Mouse (Mus musculus) G1E-ER4 (cell line): Measurements from ENCODE around the gene Olfr558. TPM values are rescaled to one million over a fixed set of nuclear protein-coding genes. Genes with fewer than 3 reads are reported as not detected.

Experiments used
- GATA1 ChIP-seq: IDR thresholded peaks from one replicate; pipeline ENCODE4 v1.8.0; 2012; ENCODE audit warnings: low read length, inconsistent platforms
- polyA plus RNA-seq: library from polyadenylated mRNA; stranded (reverse); fragments of >175 nt; gene quantifications from 2 replicates; pipeline ENCODE4 v1.2.3, GENCODE M21; 2012

The Olfr558 gene
- polyA plus RNA-seq = not detected in 2 replicates

DNA sequence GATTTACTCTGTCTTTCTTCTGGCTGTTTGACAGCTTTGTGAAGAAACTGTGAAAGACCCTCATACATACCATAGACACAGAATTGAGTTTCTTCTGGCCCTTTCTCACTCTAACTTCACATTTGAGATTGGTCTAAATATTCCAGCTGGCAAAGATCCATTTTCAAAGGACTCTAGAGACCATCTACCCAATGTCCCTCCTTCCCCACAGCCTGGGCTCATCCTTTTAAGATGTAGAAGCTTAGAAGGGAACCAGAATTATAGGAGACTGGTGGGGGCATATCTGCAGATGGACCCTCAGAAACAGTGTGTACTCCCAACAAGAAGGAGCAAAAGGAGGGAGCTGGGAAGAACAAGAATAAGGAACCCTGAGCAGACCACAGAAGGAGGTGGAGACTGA lies at the start of gene Olfr558:
Olfr558 (plus strand) TSS at position 301 of the 400 bp plus-strand sequence.
- no peak for TF ChIP-seq GATA1

DNA sequence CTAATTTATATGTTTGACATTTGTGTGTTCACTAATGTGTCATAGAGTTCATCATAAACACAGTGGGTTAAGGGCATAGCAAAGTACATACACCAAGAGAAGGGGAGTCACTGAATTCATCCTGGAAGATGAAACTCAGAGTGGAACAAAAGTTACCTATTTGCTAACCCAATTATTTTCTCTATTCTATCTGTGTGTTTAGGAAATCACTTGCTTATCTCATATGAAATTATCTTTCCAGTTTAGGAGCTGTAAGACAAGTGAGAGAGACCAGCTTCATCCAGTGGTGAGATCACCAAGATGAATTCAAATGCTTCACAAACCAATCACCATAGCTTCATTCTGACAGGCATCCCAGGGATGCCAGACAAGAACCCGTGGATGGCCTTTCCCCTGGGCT lies 43.5 kb upstream of the Olfr558 start, which contains the start of gene Olfr555:
Olfr555 (plus strand) TSS at position 301 of the 400 bp plus-strand sequence.
- no peak for TF ChIP-seq GATA1

DNA sequence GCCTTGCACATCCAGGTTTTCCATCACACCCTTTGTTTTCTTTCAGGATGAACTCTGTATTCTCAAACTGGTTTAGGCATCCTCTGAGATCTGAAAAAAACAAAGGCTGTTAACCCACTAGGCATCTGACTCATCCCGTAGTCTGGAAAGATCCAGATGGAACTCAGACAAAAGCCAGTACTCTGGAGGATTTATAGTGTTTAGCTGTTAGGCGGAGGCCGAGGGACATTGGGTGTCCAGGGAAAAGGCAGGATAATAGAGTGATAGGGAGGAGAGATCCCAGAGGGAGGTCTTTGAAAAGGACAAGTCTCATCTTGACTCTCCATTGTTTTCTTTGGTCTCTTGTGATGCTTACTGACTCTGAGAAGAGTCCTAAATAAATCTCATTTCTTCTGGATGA lies 37.4 kb upstream of the Olfr558 start, which contains the start of gene Olfr556:
Olfr556 (plus strand) TSS at position 301 of the 400 bp plus-strand sequence.
- TF ChIP-seq GATA1 = no peak

DNA sequence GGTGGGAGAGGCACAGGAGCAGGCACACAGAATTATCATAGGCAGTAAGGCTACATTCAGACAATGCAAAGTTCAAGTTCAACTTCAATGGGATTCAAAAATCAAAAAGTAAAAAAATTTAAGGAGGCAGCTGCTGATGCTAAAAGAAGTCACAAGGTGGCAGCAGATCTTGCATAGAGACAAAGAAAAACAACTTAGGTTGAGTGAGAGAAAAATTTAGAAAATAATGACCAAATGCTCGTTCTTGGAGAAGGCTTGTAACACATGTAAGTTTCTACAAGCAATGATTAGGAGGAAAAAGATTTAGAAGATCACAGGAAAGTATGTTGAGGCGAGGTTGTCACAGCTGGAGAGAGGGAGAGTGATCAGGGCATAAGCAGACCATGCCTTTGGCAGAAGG lies 36.6 kb upstream of the Olfr558 start:
- no peak for TF ChIP-seq GATA1

DNA sequence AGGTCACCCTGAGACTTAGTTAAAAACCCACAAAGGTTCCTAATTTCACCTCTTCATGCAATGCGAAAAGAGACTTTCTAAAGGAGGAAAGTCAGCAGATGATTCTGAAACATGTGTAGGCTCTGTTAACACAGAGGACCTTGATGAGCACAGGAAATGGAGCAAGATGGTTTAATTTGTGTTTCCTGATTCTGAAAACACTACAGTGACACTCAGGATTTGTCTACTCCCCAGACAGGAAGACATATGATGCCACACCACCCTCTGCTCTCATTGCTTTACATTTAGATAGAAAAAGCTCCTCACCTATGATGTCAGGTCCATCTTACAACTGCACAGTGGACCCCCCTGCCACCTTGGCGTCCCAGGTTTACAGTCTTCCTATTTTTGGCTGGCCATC lies 25.8 kb upstream of the Olfr558 start:
- no peak for TF ChIP-seq GATA1

DNA sequence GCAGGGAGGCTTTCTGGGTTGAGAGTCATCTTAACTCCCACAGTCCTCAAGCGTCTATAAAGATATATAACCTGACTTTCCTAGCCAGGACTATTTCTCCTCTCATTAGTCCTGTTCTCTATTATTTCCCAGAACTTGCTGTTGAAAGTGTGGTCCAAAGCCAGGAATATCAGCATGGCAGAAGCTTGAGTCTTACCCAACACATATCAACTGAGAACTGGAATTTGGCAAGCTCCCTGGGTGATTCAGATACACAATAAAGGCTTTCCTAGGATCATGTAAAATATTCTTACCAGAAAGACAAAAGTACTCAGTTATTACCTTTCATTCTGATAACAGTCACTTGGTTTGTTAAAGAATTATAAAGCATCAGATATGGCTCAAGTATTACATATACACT lies 20.1 kb upstream of the Olfr558 start:
- TF ChIP-seq GATA1 = no peak

DNA sequence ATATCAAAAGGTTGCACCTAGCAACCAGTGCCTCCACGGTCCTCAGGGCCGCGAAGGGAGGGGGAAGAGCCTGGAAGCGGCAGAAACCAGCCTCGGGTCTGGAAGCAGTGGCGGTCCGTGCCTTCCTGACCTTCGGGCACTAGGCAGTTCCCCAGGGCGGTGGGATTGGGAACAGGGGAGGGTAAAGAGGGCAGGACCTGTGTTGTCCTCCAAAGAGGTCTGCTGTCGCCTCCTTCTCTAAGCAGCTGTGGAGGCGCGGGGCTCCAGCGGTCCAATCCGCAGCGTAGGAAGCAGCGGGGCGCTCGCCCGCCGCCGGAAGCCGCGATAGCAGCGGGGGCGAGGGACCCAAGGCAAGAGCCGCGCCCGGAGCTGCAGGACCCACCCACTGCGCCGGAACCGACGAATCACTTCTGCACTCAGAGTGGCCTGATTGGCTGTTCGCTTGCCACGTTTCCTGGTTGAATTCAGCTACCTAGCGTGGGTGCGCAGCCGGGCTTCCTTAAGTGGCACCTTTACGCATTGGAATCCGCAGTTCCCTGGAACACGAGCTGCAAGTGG lies 15.0 kb upstream of the Olfr558 start, which contains the start of gene Trim68:
Trim68 (minus strand) TSS at position 384 of the 558 bp plus-strand sequence.
- no peak for TF ChIP-seq GATA1

DNA sequence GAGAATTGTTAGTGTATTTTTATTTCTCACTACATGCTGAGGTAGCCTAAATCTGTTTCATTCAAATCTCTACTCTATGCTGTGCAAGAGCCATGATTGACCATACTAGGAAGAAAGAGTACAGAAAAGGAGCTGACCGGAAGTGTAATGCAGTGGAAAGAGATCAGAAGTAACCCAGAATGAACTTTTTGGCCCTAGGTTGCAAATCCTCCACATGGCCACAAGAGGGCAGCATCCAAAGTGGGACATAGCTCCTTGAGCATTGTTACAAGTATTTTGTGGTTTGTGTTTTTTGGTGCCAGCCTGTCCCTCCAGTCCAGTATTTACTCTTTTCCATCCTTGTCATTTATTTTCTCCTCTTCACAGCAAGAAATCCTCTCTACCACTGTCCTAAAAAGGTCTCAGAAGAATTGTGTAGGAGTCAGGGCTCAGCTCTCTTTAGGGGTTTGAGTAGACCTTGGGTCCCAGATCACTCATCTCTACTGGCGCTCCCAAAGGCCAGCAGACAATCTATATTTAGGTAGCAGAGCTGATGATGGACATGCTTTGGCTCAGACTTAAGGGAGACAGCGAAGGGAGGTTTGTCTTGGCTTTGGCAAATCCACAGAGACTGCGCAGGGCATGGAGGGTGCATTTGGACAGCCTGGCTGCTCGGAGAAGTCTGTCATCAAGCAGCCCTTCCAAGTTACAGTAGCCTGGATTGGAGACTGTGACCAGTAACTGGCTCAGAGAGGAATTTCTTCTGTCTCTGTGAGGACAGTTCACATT lies 6.5 kb upstream of the Olfr558 start, which contains the start of gene Olfr557:
Olfr557 (plus strand) TSS at position 553 of the 768 bp plus-strand sequence.
- no peak for TF ChIP-seq GATA1

DNA sequence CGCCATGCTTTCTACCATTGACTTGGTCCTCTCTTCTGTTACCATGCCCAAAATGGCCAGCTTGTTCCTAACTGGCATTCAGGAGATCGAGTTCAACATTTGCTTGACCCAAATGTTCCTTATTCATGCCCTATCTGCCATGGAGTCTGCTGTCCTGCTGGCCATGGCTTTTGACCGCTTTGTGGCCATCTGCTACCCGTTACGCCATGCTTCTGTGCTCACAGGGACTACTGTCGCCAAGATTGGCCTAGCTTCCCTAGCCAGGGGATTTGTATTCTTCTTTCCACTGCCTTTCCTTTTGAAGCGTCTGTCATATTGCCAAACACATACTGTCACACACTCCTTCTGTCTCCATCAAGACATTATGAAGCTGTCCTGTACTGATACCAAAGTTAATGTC lies 3.6 kb upstream of the Olfr558 start:
- no peak for TF ChIP-seq GATA1

DNA sequence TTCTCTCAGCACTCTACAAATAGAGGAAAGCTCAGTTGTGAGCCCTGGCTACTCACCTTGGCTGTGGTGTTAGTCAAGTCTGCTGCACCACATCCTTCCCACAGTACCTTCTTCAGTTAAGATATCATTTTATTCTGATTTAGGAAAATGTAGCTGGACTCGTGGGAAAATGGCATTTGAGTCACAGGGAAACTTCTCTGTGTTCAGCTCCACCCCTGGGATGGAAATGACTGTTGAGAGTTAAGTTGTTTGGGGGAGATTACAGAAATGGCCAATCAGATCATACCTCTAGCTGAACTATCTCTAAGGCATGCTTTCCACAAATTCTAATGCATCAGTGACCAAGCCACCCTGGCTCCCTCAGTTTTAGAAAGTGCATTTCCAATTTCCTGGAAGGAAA lies 17.0 kb downstream of the Olfr558 start, which contains the start of gene Olfr33:
Olfr33 (minus strand) TSS at position 101 of the 400 bp plus-strand sequence.
- no peak for TF ChIP-seq GATA1

DNA sequence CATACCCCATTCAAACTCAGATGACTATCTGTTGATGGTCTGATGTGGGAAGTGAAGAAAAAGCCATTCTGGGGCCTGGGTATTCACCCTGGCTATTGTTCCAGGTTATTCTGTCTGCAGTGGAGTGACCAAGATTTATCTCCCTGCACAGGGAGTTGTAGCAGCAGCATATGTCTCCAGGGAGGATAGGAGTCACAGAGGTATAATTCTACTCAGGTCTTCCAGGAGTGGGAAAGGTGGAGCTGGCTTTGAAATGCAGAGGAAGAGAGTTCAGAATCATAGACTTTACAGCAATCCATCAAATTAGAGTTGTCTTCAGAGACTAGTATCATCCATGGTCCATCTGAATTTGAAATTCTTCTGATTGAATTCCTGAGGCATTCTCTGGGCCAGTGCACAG lies 25.4 kb downstream of the Olfr558 start, which contains the start of gene Olfr559:
Olfr559 (minus strand) TSS at position 101 of the 400 bp plus-strand sequence.
- TF ChIP-seq GATA1 = no peak

DNA sequence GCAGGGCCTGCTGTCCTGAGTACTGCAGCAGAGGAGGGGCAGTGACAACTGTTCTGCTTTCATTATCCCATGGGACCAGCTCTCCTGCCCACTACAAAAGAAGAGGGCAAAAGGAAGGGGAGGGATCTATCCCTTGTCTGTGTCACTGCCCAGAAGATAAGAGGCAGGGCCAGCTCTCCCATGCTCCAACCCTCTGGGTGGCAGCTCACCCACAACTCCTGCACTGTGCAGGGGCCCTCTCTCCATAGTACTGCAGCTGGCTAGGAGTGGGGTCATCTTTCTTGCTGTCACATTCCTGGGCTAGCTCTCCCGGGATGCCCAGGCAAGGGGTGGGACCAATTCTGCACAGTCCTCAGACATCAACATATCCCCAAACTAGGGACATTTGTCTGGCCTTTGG lies 31.8 kb downstream of the Olfr558 start:
- no peak for TF ChIP-seq GATA1

DNA sequence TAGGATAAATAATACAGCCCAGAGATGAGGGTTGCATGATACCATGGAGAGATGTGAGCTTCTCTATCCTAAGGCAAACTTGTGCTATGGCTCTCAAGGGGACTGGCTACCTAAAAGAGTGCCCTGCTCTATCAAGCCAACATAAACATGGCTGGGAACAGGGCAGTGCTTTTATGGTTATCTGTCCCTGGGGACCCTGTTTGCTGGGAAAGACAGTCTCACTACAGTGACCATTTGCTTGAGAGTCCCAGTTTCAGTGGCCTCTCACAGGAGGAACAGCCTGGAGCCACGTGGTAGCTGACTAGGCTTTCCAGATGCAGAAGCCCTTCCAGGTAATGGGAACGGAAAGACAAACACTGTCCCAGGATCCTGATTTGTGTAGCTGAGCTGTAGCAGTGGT lies 35.7 kb downstream of the Olfr558 start:
- TF ChIP-seq GATA1 = no peak

DNA sequence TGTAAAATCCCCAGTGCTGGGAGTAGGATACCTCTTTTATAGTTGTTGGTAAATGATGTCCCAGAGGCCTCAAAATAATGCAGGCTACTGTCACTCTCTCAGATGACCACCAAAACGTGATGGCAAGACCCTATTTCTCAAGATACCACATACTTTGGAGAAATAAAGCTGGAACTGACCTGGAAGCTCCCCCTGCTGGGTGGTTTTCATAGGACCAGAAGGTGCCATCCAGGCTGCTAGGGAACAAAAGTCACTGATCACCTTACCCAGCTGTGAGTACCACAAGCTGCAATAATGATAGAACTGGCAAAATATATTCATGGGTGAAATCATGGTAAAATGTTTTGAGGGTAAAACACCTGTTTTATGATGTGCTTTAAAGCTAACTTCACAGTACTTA lies 50.1 kb downstream of the Olfr558 start:
- TF ChIP-seq GATA1 = no peak

DNA sequence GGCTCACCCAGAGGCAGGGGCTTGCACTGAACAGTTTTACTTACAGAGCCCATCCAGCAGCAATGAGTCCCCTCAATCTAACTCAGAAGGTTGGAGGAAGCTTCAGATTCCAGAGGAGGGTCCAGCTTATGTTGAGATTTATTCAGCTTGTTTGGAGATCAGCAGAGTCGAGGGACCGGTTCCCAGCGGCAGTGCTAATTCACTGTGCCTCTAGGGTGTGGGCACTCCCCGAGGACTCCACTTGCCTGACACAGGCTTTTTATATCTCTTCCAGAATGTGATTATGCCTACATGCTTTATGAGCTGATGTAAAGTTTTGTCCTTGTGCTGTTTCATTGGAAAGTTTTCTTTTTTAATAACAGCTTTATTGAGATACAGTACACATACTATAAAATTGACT lies 57.3 kb downstream of the Olfr558 start, which contains the start of the genes Olfr560 and Olfr78:
Olfr560 (minus strand) TSS at position 101 of the 400 bp plus-strand sequence.
Olfr78 (minus strand) TSS at position 206 of the 400 bp plus-strand sequence.
- TF ChIP-seq GATA1 = no peak

Other genes with a start within 250 kb of the Olfr558 start
- not detected in 2 replicates for gene Olfr543, start 220.5 kb upstream of the Olfr558 start, polyA plus RNA-seq
- gene Olfr544, start 213.9 kb upstream of the Olfr558 start, polyA plus RNA-seq = not detected in 2 replicates
- not detected in 2 replicates for gene Olfr545, start 202.6 kb upstream of the Olfr558 start, polyA plus RNA-seq
- gene Olfr547, start 167.5 kb upstream of the Olfr558 start, polyA plus RNA-seq = not detected in 2 replicates
- not detected in 2 replicates for gene Olfr548-ps1, start 161.3 kb upstream of the Olfr558 start, polyA plus RNA-seq
- gene Olfr549, start 152.3 kb upstream of the Olfr558 start, polyA plus RNA-seq = not detected in 2 replicates
- 2.4 and 5.2 TPM in 2 replicates for gene Trim21, start 136.7 kb upstream of the Olfr558 start, polyA plus RNA-seq
- not detected in 2 replicates for gene Olfr550, start 130.8 kb upstream of the Olfr558 start, polyA plus RNA-seq
- not detected in 2 replicates for gene Olfr551, start 110.3 kb upstream of the Olfr558 start, polyA plus RNA-seq
- not detected in 2 replicates for gene Olfr552, start 104.4 kb upstream of the Olfr558 start, polyA plus RNA-seq
- gene Olfr553, start 84.0 kb upstream of the Olfr558 start, polyA plus RNA-seq = not detected in 2 replicates
- not detected in 2 replicates for gene Olfr554, start 63.8 kb upstream of the Olfr558 start, polyA plus RNA-seq
- gene Olfr555, start 43.4 kb upstream of the Olfr558 start, polyA plus RNA-seq = not detected in 2 replicates
- not detected in 2 replicates for gene Olfr556, start 37.3 kb upstream of the Olfr558 start, polyA plus RNA-seq
- gene Trim68, start 14.9 kb upstream of the Olfr558 start, polyA plus RNA-seq = 1.8 and 1.9 TPM in 2 replicates
- gene Olfr557, start 6.3 kb upstream of the Olfr558 start, polyA plus RNA-seq = not detected in 2 replicates
- gene Olfr33, start 16.9 kb downstream of the Olfr558 start, polyA plus RNA-seq = not detected in 2 replicates
- not detected in 2 replicates for gene Olfr559, start 25.3 kb downstream of the Olfr558 start, polyA plus RNA-seq
- not detected in 2 replicates for gene Olfr560, start 57.2 kb downstream of the Olfr558 start, polyA plus RNA-seq
- not detected in 2 replicates for gene Olfr78, start 57.3 kb downstream of the Olfr558 start, polyA plus RNA-seq
- not detected in 2 replicates for gene Olfr561, start 69.0 kb downstream of the Olfr558 start, polyA plus RNA-seq
- not detected in 2 replicates for gene Olfr564, start 101.3 kb downstream of the Olfr558 start, polyA plus RNA-seq
- gene Olfr566, start 156.6 kb downstream of the Olfr558 start, polyA plus RNA-seq = not detected in 2 replicates
- not detected in 2 replicates for gene Olfr568, start 174.9 kb downstream of the Olfr558 start, polyA plus RNA-seq
- not detected in 2 replicates for gene Olfr569, start 188.7 kb downstream of the Olfr558 start, polyA plus RNA-seq
- not detected in 2 replicates for gene Olfr570, start 192.4 kb downstream of the Olfr558 start, polyA plus RNA-seq
- gene Olfr571, start 215.3 kb downstream of the Olfr558 start, polyA plus RNA-seq = not detected in 2 replicates
- not detected in 2 replicates for gene Olfr572, start 222.2 kb downstream of the Olfr558 start, polyA plus RNA-seq
- not detected in 2 replicates for gene Olfr573-ps1, start 240.4 kb downstream of the Olfr558 start, polyA plus RNA-seq
- not detected in 2 replicates for gene Olfr574, start 246.3 kb downstream of the Olfr558 start, polyA plus RNA-seq